Mouse (Mus musculus) kidney, postnatal 25 days (tissue): ENCODE measurements around the gene Glt1d1.

Experiments
- DNase-seq, 2 experiments: peaks; one replicate each; pipeline ENCODE4 v3.0.0; 2021; ENCODE audit warnings: mixed read lengths in 2 of 2

Gene Glt1d1

GRCm38 (mm10) chr5:127632167-127633145, at the start of gene Glt1d1, which contains the start of gene Slc15a4:
Gene Glt1d1, plus strand, starts transcription at chr5:127632262.
Gene Slc15a4, minus strand, starts transcription at chr5:127632897.
- peak; percentile 52 to 80 for DNase-seq

DNA sequence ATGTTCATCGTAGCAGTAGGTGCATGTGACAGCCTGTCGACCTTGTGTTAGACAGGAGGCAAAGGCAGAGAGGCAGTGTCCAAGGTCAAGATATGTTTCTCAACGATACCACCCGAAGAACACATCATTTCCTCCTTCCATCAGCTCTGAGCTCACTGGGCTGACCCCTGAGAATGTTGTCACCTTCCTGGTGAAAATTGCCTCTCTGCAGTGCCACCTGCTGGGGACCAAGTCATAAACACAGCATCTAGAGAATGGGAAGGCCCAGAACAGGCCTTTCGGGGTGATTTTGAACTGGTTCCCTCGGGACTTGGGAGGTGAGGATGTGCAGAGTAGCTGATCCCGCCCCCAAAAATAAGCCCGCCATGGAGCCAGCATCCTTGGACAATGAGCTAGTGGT, 48.4 kb upstream of the Glt1d1 start:
- no peak for DNase-seq

DNA sequence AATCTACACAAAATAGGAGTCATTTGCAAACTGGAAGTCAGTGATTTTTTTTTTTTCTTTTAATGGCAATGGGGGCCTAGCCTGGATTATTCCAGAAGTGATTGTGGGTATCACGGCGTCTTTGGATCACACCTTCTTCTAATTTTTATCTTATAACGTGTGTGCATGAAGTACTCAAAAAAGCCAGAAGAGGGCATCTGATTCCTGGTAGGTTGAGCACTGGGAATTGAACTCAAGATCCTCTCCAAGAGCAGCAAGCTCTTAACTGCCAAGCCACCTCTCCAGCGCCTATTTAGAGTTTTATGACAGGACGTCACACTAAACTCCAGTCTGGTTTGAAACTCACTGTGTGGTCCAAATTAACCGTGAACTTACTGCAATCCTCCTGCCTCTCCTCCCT, 44.2 kb upstream of the Glt1d1 start:
- no peak for DNase-seq

DNA sequence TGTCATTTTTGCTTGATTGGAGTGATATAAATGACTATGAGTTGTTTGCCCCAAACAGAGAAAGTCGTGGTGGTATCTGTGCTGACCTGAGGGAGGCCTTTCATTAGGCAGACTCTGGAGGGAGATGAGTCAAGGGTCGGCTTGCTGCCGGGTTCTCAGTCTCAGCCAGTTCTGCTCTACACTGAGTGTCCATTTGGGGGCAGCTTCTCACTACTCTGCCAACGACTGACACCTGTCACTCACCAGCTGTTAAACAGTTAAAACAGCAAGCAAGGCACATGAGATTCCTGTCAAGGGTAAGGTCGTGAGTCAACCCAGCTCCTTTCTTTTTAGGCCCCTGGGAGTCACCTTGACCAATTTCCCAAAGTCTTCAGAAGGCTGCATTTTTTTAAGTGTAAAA, 39.7 kb upstream of the Glt1d1 start:
- DNase-seq: no peak

DNA sequence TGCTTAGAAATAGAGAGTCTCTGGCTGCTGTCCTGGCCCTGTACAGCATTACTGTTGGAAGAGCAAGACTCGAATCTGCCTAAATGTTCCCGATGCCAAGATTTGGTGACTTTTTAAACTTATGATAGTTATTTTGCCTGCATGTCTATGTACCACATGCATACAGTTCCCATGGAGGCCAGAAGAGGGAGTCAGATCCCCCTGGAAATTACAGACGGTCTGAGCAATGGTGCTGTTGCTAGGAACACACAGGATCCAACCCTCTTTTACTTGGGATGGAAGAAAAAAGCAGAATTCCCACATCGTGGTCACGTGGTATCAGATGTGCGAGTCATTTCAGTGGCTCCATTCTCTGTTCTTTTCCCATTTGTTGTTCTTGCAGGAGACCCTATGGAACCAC, 39.2 kb upstream of the Glt1d1 start:
- peak in 1 of 2 experiments; percentile 54 for DNase-seq

DNA sequence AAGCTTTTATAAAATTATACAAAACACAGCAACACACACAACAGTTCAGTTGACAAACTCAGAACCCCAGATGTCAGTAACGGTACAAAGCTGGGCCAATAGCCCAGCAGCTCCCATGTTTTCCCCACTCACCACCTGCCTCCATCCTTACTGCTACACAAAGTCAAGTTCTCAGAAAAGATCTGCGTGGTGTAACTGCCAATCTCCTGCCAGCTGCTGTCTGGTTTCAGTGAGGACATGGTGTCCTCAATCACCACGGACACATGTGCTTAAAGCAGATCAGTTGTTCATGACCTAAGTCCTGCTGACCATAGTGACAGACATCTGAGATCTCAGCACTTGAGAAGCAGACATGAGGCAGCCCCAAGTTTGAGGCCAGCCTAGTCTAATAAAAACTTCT, 36.4 kb upstream of the Glt1d1 start:
- DNase-seq: no peak

DNA sequence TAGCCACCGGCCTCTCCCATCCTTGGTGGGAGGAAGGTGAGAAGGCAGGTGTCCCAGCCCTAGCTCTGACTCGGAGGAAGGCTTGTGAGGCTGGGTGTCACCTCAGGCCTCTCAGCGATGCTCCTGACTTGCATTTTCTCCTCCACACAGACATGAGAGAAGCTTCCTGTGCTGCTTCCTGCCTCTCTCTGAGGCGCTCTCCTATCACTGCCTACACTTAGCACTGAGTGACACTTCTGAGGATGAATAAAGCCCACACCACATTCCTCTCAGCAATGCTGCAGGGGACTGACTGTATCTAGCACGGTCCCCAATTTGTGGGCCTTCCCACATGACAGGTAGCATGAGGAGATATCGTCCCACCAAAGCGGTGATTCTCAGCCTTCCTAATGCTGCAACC, 35.2 kb upstream of the Glt1d1 start:
- no peak for DNase-seq

- DNase-seq: no peak
Measured at GRCm38 (mm10) chr5:127602996-127603395, 29.1 kb upstream of the Glt1d1 start.

DNA sequence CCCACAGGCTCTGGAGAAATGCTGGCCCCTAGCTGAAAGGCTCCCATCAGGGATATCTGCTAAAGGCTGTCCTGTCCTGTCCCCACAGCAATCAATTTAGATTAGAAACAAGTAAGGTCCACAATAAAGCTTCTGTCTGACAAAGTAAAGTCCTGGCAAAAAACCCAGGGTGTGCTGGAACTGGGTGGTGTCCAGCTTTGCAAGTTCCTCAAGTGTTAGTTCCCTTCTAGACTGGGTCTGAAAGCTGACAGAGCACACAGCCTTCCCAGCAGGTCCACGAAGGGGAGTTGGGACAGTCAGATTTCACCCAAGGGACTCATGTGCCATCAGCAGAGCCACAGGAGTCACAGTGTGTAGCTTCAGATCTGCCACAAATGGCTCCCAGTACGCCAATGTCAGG, 24.6 kb upstream of the Glt1d1 start:
- no peak for DNase-seq

- DNase-seq: no peak
Measured at GRCm38 (mm10) chr5:127609191-127609714, 22.8 kb upstream of the Glt1d1 start.

- DNase-seq: peak; percentile 84 to 92
Measured at GRCm38 (mm10) chr5:127610787-127611509, 21.1 kb upstream of the Glt1d1 start.

DNA sequence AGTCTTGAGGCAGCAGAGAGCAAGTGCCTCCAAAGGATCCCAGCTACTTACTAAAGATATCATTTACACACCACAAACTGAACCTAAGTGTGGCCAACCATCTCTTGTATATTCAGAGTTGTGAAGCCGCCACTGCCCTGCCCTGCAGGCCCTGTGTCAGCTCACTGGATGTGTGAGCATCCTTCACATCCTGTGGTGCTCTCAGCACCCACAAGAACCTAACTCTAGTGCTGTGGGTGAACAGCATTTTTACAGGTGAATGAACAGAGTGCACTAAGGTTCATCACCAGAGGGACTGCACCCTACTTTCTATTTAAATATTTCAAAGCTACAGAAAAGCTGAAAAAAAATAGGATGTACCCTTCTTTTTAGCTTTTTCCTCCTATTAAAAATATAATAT, 20.2 kb upstream of the Glt1d1 start:
- DNase-seq: no peak

GRCm38 (mm10) chr5:127612397-127612796, 19.7 kb upstream of the Glt1d1 start:
- DNase-seq: no peak

- DNase-seq: no peak
Measured at GRCm38 (mm10) chr5:127615459-127615858, 16.6 kb upstream of the Glt1d1 start.

GRCm38 (mm10) chr5:127616151-127616550, 15.9 kb upstream of the Glt1d1 start:
- DNase-seq: no peak

DNA sequence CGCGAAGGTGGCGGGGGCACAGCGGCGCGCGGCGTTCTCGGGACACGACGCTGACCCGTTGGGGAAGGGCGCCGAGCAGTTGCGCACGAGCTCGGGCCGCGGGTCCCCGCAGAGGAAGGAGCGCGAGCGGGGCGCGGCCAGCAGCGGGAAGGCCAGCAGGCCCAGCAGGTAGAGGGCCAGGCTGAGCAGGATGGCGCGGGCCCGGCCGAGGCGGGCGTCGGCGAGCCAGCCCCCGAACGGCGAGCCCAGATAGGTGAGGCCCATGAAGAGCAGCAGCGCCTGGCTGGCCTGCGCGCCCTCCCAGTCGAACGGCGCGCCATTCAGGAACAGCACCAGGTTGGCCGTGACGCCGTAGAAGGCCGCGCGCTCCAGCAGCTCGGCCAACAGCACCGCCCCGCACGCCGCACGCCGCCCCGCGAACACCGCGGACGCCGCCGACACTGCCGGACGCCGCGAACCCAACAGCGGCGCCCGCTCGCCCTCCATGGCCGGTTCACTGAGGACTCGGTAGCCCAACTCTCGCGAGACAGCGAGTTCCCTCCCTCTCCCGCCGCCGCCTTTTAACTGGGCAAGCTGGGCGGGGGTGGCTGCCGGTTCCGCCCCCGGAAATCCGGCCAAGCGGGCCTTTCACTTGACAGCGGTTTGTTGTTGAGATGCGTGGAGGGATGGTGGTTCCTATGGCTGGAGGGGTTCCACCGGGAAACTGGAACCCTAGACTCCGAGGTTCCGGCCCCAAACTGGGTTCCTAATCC, 15.0 kb upstream of the Glt1d1 start:
- DNase-seq: peak; percentile 98 to 99

DNA sequence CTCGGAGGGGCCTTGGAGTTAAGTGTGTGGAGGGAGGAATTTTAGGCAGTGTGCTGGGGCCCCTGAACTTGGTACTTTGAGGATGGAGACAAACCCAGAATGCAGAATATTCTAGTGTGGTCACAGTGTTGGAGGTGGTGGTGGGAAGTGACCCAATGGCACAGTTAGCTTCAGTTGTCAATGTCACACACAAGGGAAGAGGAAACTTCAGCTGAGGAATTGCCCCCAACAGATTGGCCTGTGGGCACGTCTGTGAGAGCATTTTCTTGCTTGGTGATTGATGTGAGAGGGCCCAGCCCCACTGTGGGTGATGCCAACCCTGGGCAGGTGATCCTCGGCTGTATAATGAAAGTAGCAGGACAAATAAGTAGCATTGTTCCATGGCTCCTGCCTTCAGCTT, 13.2 kb upstream of the Glt1d1 start:
- DNase-seq: no peak

- no peak for DNase-seq
Measured at GRCm38 (mm10) chr5:127620371-127620770, 11.7 kb upstream of the Glt1d1 start.

DNA sequence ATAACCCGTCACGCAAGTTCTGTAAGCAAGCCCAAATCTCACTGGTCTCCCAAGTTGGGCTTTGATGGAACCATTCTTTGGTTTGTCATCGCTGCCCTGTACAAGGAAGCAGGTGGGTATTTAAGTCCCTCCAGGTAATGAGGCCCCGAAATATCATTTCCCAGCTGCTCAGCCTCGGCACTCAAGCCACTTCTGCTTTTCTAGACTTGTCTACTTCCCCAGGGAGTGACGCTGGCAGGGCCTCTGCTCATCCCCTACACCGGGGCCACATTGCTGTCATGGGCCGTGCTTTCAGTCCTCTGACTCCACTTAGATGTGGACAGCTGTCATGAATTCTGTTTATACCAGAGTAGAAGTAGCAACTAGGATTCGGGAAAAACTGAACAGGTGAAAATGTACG, 11.0 kb upstream of the Glt1d1 start:
- no peak for DNase-seq

GRCm38 (mm10) chr5:127624427-127625213, 7.4 kb upstream of the Glt1d1 start:
- no peak for DNase-seq

DNA sequence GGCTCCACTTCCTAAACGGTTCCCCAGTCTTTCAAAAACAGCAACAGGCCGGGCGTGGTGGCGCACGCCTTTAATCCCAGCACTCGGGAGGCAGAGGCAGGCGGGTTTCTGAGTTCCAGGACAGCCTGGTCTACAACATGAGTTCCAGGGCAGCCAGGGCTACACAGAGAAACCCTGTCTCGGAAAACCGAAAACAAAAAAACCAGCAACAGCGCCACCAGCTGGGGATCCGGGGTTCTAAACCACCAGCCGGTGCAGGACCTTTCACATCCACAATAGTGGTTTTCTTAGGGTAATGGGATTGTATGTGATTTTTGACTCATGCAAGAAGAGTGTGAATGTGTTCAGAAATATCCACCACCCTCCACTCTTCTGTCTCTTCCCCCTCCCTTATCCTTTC, 4.8 kb upstream of the Glt1d1 start:
- DNase-seq: no peak

GRCm38 (mm10) chr5:127631671-127632070, 391 bp upstream of the Glt1d1 start:
- DNase-seq: no peak
